Comparison of ENCODE assay signal across 8 mouse cellular contexts in genomic region chr16:90387161-90387671, GRCm38 (mm10). TPM values are rescaled to one million over a fixed set of nuclear protein-coding genes. Genes with fewer than 3 reads are reported as not detected.
A peak's percentile ranks its signal among the peaks of the same experiment; 100 is the strongest.
DNase-seq lines count a peak whose midpoint lies in the region; ATAC-seq and TF ChIP-seq lines count a peak whose summit lies in the region.

No protein-coding gene starts in this region.

- peak; percentile 37 for DNase-seq in right cerebral cortex, postnatal 4 days
- DNase-seq in right cerebral cortex, adult 18-20 months = no peak
- peak; percentile 43 for DNase-seq in embryo, embryonic 10 days (ENCODE audit: low spot score)
- DNase-seq in heart, postnatal 0 days (ENCODE audit: low spot score) = peak; percentile 8
- DNase-seq in kidney, postnatal 4 days = peak; percentile 69 to 81
- no peak for DNase-seq in MN1 (ENCODE audit: low spot score)
- no peak for DNase-seq in spleen, adult 18-20 months

- peak overlapping the region; percentile 80 for H3K27ac ChIP-seq in heart, postnatal 0 days (ENCODE audit: low read depth)
- peak overlapping the region; percentile 89; the same call in 1 of the 2 replicates for H3K27ac ChIP-seq in midbrain, embryonic 15.5 days

- WGBS in heart, postnatal 0 days = 2% methylated on average over 12 of the region's 12 CpGs
- 1% methylated on average over 12 of the region's 12 CpGs for WGBS in midbrain, embryonic 15.5 days

- peak overlapping the region; percentile 81 for H3K9ac ChIP-seq in heart, postnatal 0 days (replicated peaks; ENCODE audit: low read depth, low read length)
- peak overlapping the region; percentile 73 for H3K9ac ChIP-seq in midbrain, embryonic 15.5 days

- no peak for ATAC-seq in heart, postnatal 0 days (ENCODE audit: insufficient read depth, low read depth)
- ATAC-seq in midbrain, embryonic 15.5 days (replicated peaks) = peak; percentile 0; the same call in 1 of the 2 replicates

- no peak for TF ChIP-seq CTCF in heart, postnatal 0 days (IDR thresholded peaks at IDR 0.05; ENCODE audit: low read depth)

- no peaks in the 10 kb centered on the region for H3K27me3 ChIP-seq in heart, postnatal 0 days (ENCODE audit: control insufficient read depth, insufficient read depth, low read length)
- peaks cover 3% of the 10 kb centered on the region; the same call in 1 of the 2 replicates for H3K27me3 ChIP-seq in midbrain, embryonic 15.5 days (replicated peaks)

- H3K9me3 ChIP-seq in heart, postnatal 0 days (replicated peaks; ENCODE audit: control insufficient read depth, low read length) = no peaks in the 10 kb centered on the region
- H3K9me3 ChIP-seq in midbrain, embryonic 15.5 days = no peaks in the 10 kb centered on the region

- H3K36me3 ChIP-seq in heart, postnatal 0 days (replicated peaks; ENCODE audit: control insufficient read depth, insufficient read depth, low read length) = no peaks in the 10 kb centered on the region; the same call in none of the 2 replicates
- H3K36me3 ChIP-seq in midbrain, embryonic 15.5 days (replicated peaks) = no peaks in the 10 kb centered on the region

- no peak for TF ChIP-seq EP300 in heart, postnatal 0 days (IDR thresholded peaks at IDR 0.05; ENCODE audit: low read depth)

- H3K4me3 ChIP-seq in heart, postnatal 0 days (ENCODE audit: low read depth, low read length) = peak overlapping the region; percentile 84
- H3K4me3 ChIP-seq in midbrain, embryonic 15.5 days = peak overlapping the region; percentile 74

- peaks cover 27% of the 10 kb centered on the region for H3K4me1 ChIP-seq in heart, postnatal 0 days (ENCODE audit: control insufficient read depth, insufficient read depth)
- H3K4me1 ChIP-seq in midbrain, embryonic 15.5 days = peaks cover 46% of the 10 kb centered on the region

- peak overlapping the region; percentile 98 for H3K4me2 ChIP-seq in heart, postnatal 0 days (ENCODE audit: low read depth, low read length)
- peak overlapping the region; percentile 86 for H3K4me2 ChIP-seq in midbrain, embryonic 15.5 days

RNA-seq across cellular contexts. Expression of gene Hunk, which starts 1.4 kb away (rescaled TPM):
- total RNA-seq in heart, postnatal 0 days (2014; rRNA removed; ENCODE audit: low replicate concordance) = 3.3 and 7.7 TPM in 2 replicates
- 1.4 and 1.6 TPM in 2 replicates for polyA plus RNA-seq in heart, postnatal 0 days (2015; fragmentation: Nextera tagmentation; extraction: Ambion mirVana)
- polyA plus RNA-seq in midbrain, embryonic 15.5 days (2015; fragmentation: Nextera tagmentation; extraction: Ambion mirVana) = 7.3 TPM in 2 replicates

Comparison
In these comparisons a context has a peak if more than half of its experiments do, and no peak if none do; other contexts are left out.
1. DNase-seq: peak in right cerebral cortex, postnatal 4 days (single experiment), embryo, embryonic 10 days (single experiment), heart, postnatal 0 days (single experiment) and kidney, postnatal 4 days (2 of 2); none in right cerebral cortex, adult 18-20 months (single experiment), MN1 (single experiment) and spleen, adult 18-20 months (0 of 2).